Mouse (Mus musculus) thymus, postnatal 14 days (tissue): ENCODE data around the gene Usp40.

Source experiments
- DNase-seq: peaks from one replicate; pipeline ENCODE4 v3.0.0; 2021

Usp40 gene

DNA sequence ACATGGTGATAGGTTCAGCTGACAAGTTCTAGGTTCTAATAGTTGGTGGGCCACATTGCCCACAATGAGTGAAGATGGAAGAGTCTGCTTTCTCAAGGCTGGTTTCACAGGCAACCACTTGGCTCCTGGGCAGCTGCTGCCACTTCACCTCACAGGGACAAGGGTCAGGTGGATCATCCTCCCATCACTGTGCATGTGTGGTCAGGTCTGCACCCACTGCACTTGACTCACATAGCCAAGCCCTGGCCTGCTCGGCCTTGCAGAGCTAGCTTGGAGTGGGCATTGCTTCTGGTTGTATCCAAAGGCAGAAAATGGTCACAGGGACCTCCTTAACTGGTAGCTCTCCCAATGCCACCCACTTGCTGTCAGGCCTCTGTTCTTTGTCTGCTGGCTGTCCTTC is 66.6 kb downstream of the Usp40 start:
- no peak for DNase-seq

GRCm38 (mm10) chr1:87936516-87936915 is 71.8 kb downstream of the Usp40 start:
- peak; percentile 29 for DNase-seq

- DNase-seq: no peak
Observed at GRCm38 (mm10) chr1:87936075-87936474, 72.3 kb downstream of the Usp40 start.

- DNase-seq: no peak
Observed at GRCm38 (mm10) chr1:87935546-87935945, 72.8 kb downstream of the Usp40 start.

DNA sequence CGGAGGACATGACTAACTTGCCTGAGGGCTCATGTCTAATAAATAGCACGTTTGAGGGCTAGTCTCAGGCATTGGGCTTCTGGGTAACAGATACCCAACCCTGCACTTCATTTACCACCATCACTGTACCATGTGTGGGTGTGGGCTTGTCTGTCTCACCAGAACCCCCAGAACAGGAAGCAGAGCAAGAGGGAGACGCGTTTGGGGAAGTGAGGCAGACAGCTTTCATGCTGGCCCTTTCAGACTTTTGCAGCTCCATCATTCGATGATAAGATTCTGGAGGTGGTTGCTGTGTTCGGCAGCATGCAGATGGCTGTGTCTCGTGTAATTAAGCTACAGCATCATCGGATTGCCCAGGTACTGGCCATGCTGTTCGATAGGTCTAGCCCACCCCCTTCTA is 73.3 kb downstream of the Usp40 start:
- peak; percentile 35 for DNase-seq

- DNase-seq: no peak
Observed at GRCm38 (mm10) chr1:87933051-87933450, 75.3 kb downstream of the Usp40 start.

DNA sequence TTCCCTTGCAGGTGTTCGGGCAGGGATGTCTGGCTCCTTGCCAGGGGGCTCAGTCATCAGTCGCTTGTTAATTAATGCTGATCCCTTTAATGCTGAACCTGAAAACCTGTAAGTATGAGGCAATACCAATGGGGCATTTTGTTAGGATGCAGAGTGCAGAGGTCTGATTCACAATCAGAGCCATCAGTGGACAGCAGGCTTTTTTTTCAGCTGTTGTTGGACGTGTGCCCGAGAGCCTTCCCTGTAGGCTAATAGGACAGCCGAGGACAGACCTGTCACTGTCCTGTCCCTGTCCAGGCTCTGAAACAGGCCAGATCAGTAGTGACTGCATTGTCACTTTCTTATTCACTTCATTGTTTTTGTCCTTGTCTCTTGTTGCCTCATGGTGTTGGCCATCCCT is 78.6 kb downstream of the Usp40 start:
- no peak for DNase-seq

GRCm38 (mm10) chr1:87924888-87925287 is 83.5 kb downstream of the Usp40 start:
- DNase-seq: no peak

- peak; percentile 63 for DNase-seq
Observed at GRCm38 (mm10) chr1:87922666-87923065, 85.7 kb downstream of the Usp40 start.

DNA sequence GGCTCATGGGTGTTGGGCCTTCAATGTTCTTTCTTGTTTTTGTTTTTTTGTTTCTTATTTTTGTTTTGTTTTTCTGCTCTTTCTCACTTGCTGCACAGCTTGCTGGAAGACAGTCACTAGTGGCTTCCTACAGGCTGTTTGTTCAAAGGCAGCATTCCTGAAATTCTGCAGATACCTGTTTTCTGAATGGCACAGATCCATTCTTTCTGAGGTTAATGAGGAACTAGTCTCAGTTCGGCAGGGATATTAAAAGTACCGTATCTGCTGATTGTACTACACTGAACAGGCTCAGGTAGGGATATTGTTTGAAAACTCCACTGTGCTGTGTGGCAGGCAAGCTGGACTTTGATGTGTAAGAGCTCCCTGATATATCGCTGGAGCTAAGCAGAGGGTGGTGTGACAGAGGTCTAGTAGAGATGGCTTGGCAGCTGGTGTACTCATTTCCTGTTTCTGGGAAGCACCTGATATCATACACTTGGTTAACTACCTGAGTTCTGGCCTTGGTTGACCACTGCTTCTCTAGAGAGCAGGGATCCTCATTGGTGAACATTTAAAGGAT is 88.2 kb downstream of the Usp40 start:
- DNase-seq: no peak

GRCm38 (mm10) chr1:87918061-87918460 is 90.3 kb downstream of the Usp40 start:
- no peak for DNase-seq

DNA sequence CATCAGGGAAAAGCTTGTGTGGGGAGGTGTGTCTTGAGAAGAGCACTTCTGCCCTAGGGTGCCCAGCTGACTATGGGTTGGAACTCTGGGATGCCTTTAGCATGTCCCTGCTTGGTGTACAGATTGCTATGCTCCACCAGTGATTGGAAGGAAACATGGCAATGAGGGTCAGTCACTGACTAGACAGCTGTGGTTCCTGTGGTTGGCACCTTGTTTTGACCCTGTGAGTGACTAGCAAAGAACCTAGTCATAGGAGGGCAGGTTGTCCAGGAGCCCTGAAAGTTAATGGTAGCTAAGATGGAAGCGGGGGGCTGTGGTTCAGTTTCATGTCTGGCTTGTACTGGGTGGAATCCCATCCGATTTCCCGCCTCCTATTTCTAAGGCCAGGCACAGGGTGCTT is 91.0 kb downstream of the Usp40 start:
- DNase-seq: no peak

DNA sequence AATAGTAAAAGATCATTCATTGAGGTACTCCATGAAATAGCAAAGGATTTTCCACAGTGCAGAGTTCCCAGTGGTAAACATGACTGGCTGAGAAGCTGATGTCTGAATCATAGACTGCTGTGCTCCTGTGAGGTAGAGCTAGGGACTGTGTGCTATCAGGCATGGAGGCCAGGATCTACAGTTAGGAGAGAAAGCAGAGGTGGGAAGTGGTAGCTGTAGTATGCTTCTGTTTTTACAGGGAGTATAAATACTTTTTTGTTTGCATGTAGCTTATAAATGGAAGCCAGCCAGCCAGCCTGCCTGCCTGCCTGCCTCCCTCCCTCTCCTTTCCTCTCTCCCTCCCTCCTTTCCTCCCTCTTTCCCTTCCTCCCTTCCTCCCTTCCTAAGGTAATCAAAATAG is 95.0 kb downstream of the Usp40 start:
- no peak for DNase-seq

DNA sequence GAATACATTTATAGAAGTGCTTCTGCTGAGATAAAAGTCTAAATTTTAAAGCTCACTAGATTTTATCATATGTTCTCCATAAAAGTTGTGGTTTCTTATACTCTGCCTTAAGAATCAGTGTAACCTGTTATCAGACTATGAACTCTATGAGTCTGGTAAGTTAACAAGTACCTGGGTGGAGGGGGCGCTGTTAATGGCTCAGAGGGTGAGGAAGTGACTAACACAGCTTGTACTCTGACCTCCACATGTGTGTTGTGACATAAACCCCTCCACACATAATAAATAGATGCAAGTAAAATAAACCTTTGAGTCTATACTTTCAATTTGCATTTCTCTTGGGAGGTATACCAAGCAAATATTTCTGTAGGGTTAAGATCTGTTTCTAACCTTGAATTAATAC is 97.9 kb downstream of the Usp40 start:
- DNase-seq: no peak

GRCm38 (mm10) chr1:87909565-87909964 is 98.8 kb downstream of the Usp40 start:
- DNase-seq: no peak

DNA sequence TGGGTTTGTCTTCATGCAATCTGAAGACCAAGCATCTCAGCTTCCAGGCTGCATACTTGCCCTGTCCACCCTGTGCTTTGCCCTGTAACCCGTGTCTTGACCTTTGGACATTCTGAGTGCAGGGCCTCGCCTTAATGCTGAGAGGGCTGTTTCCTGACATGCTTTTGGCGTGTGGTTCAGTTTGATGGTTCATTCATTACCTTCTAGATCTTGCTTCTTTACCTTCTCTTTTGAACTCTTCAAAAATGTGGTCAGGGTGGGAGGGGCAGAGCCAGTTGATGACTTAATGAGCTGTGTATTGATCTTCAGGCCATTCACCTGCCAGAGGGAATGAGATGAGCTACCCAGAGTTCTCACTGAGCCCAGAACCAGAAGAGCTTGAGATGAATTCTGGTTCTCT is 99.6 kb downstream of the Usp40 start:
- no peak for DNase-seq

GRCm38 (mm10) chr1:87908006-87908405 is 100.3 kb downstream of the Usp40 start:
- DNase-seq: no peak

DNA sequence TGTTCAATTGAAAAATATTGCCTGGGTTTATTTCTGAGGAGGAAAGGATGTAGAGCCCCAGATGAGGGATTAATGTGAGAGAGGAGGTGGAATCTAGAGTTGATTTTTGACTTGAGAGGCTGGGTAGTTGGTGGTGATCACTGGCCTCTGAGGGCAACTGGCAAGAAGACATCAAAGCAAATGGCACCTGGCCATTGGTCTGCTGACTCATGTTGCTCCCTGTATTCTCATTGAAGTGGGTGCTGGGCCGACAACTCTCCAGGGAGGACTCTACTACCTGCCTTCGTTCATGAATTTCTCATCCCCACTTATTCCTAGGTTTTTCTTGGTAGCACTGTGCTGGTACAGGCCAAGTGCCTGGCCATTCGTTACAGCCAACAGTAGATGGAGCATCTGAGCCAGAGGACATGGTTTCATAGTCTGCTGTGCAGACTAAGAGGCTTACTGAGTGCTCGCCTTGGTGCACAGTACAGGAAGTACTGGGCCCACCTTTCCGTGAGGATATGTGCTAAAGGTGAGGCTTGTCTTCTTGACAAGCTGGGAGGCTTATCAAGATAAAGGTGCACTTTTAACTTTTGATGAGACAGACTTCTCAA is 101.9 kb downstream of the Usp40 start:
- DNase-seq: peak; percentile 48

DNA sequence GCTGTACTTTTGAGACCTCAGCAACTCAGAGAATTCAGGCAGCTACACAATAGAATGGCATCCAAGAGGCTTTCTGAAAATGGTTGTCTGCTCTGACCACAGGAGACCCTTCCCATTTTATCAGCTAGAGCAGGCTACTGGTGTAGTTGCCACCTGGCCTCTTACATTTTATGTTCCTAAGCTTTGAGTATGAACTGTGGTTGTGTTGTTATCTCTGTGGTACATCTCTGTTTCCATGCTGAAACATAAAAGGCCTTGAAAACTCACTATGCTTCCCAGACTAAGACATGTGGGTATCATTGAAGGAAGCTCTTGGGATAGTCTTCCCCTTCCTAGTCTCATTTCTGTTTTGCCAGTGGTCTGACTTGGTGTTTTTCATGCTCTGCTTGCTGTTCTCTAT is 106.2 kb downstream of the Usp40 start:
- no peak for DNase-seq

- DNase-seq: peak; percentile 56
Observed at GRCm38 (mm10) chr1:87900979-87901378, 107.4 kb downstream of the Usp40 start.

- DNase-seq: peak; percentile 80
Observed at GRCm38 (mm10) chr1:87899701-87900100, 108.7 kb downstream of the Usp40 start.

DNA sequence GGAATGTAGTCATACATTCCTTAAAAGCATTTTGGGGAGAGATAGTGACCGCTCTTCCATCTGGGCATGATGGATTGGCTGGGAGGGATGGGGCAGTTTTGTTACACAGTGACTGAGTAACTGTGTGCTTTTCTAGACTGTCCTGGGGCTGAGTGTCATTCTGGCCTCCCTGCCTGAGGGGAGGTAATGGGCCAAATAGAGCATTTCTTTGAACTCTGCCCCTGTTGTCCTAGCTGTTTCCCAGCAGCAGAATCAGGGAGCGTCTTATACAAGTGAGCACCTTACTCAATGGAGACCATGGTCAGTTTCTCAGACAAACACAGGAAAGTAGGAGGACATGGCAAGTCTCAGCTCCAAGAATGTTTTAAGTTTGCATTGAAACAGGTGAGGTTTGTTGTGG is 111.4 kb downstream of the Usp40 start:
- DNase-seq: no peak
